Mouse (Mus musculus) megakaryocyte, embryonic 14.5 days (primary cell): ENCODE data around the gene Nepn. TPM values are rescaled to one million over a fixed set of nuclear protein-coding genes. Genes with fewer than 3 reads are reported as not detected.

Experiments used
- H3K27me3 ChIP-seq: replicated peaks from 2 replicates; pipeline ENCODE3; 2012; ENCODE audit warnings: inconsistent platforms
- H3K36me3 ChIP-seq: replicated peaks from 2 replicates; pipeline ENCODE3; 2012; ENCODE audit warnings: low read length, inconsistent platforms, mixed read lengths
- H3K4me1 ChIP-seq: 2 replicates; pipeline ENCODE4 v1.6.1; 2012; ENCODE audit warnings: inconsistent platforms
- H3K4me3 ChIP-seq: replicated peaks from 2 replicates; pipeline ENCODE3; 2012; ENCODE audit warnings: moderate library complexity, mild to moderate bottlenecking, inconsistent platforms
- H3K9me3 ChIP-seq: 2 replicates; pipeline ENCODE4 v1.6.1; 2012; ENCODE audit warnings: inconsistent platforms
- FLI1 ChIP-seq: IDR thresholded peaks from 2 replicates; pipeline ENCODE4 v1.6.1; 2012; ENCODE audit warnings: low read length, inconsistent platforms, mixed read lengths
- GATA1 ChIP-seq: IDR thresholded peaks from 3 replicates; pipeline ENCODE4 v1.6.1; 2012; ENCODE audit warnings: mixed read lengths, low read length, inconsistent platforms, borderline replicate concordance
- polyA plus RNA-seq: library from polyadenylated mRNA; stranded (reverse); fragments of >175 nt; gene quantifications from 2 replicates; pipeline ENCODE4 v1.2.3, GENCODE M21; 2012; ENCODE audit warnings: low replicate concordance; ENCODE audit not compliant: insufficient read depth

The Nepn gene
- polyA plus RNA-seq, 1 experiment, result not detected

DNA sequence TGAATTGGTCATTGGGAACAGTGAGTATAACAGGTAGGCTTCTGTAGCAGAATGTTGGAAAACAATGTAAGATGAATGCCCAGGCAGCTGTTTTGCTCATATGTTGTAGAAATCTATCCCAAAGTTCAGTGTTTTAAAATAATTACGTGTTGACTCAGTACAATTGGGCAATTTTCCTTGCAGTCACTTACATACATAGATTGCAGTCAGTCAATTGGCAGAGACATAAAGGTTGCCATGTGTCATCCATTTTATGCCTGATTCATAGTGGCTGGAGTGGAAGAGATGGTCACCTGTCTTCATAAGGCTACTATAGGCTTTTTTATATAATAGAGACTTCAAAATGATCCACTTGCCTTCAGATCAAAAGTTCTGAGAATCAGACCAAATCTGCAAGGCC is 31.8 kb downstream of the Nepn start:
- Histone ChIP-seq H3K27me3 (no peaks in the 10 kb centered on the region), H3K36me3 (peaks cover 23% of the 10 kb centered on the region), H3K4me1 (peaks cover 78% of the 10 kb centered on the region), H3K4me3 (no peak overlapping the region), H3K9me3 (no peaks in the 10 kb centered on the region)
- TF ChIP-seq GATA1, result no peak
- no peak for TF ChIP-seq FLI1

DNA sequence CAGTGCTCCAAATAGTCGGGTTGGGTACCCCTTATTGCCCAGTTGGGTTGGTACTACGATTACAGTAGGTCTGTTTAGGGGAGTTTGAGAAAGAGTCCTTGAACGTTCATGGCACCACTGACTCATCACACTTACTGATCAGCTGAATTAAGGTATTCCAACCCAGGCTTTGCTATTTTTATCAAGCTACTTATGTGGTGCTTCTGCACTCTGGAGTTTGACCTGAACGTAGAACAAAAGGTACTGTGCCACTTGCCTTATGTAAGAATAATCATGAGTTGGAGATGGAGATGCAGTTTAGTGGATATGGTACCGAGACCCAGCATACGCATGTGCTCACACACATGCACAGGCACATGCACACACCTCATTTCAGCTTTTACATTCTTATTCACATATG is 32.9 kb downstream of the Nepn start:
- H3K9me3 ChIP-seq, result no peaks in the 10 kb centered on the region
- H3K27me3 ChIP-seq, result no peaks in the 10 kb centered on the region
- H3K36me3 ChIP-seq, result peaks cover 30% of the 10 kb centered on the region
- H3K4me1 ChIP-seq, result peaks cover 80% of the 10 kb centered on the region
- TF ChIP-seq FLI1 (no peak), GATA1 (no peak)
- no peak overlapping the region for H3K4me3 ChIP-seq

DNA sequence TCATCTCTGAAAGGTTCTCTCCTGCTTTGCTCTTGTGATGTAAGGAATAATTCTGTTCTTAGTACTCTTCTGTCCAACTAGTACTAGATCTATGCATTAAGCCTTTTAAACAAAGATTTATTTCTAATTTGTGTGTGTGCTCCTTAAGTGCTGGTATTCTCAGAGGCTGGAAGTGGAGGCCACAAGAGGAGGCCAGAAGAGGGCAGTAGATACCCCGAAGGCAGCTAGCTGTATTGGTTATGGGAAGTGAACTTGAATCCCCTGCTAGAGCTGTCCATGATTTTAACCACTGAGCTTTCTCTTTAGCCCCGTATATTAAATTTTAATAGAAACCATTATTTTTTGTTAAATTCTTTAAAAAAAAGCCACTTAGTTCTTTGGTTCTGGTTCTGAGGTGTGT is 34.3 kb downstream of the Nepn start:
- no peak overlapping the region for H3K4me3 ChIP-seq
- peaks cover 88% of the 10 kb centered on the region for H3K4me1 ChIP-seq
- H3K36me3 ChIP-seq, result peaks cover 38% of the 10 kb centered on the region
- H3K27me3 ChIP-seq, result no peaks in the 10 kb centered on the region
- TF ChIP-seq GATA1 (no peak), FLI1 (no peak)
- no peaks in the 10 kb centered on the region for H3K9me3 ChIP-seq

DNA sequence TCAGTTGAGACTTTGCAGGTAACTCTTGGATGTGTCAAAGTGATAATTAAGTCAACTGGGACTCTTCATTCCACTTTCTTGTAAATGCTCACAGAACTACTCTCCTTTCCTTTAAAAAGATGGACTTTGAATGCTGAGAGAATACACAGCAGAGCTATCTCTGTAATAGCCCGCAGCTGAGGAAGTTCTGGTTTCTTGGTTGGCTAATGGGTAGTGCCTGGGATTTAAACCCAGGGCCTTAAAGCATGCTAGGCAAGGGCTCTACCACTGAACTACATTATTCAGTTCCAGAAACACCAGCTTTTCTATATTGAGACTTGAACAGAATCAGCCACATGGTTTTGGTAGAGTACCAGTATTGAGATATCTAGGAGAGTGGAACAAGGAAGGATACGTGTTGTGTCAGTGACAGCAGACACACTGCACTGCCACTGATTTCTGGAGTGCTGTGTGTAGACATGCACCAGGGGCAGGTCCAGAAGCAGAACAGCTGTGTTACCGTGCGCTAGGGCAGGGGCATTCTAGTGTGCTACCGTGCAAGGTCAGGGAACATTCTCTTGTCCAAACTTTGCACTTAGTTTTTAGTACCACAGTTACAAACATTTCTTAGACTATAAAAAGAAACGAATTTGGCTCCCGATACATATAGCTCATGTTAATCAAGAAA is 37.7 kb downstream of the Nepn start:
- Histone ChIP-seq H3K4me1 (peaks cover 59% of the 10 kb centered on the region), H3K27me3 (no peaks in the 10 kb centered on the region), H3K36me3 (peaks cover 63% of the 10 kb centered on the region), H3K4me3 (peak overlapping the region; percentile 75), H3K9me3 (no peaks in the 10 kb centered on the region)
- TF ChIP-seq FLI1, result no peak
- no peak for TF ChIP-seq GATA1

DNA sequence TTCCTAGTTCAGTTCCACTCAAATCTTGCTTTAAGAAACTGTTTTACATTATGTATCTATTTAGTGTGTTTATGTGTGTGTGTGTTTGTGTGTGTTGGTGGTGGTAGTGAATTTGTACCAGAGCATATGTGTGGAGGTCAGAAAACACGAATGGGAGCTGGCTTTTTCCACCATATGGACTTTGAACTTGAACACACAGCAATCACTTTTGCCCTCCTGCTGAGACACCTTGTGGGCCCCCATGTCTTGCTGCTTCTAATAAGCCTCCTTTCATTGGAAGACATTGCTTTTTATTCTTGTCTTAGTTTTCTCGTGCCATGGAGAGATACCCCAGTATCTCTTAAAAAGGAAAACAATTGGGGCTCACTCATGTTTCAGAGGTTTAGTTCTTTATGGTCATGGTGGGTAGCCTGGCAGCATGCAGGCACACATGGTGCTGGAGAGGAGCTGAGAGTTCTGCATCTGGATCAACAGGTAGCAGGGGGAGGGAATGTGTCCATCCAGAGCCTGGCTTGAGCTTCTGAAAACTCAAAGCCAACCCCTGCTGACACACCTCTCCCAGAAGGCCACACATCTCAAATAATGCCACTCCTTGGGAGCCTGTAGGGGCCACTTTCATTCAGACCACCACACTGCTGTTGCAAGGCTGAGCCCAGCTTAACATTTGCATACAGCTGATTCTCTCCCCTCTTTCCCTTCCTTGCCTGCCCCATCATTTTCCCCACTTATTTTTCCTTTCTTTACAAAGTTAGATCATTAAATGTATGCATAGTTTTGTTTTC is 39.1 kb downstream of the Nepn start:
- no peaks in the 10 kb centered on the region for H3K27me3 ChIP-seq
- H3K9me3 ChIP-seq, result no peaks in the 10 kb centered on the region
- peaks cover 68% of the 10 kb centered on the region for H3K36me3 ChIP-seq
- H3K4me1 ChIP-seq, result peaks cover 46% of the 10 kb centered on the region
- TF ChIP-seq GATA1 (no peak), FLI1 (no peak)
- no peak overlapping the region for H3K4me3 ChIP-seq

DNA sequence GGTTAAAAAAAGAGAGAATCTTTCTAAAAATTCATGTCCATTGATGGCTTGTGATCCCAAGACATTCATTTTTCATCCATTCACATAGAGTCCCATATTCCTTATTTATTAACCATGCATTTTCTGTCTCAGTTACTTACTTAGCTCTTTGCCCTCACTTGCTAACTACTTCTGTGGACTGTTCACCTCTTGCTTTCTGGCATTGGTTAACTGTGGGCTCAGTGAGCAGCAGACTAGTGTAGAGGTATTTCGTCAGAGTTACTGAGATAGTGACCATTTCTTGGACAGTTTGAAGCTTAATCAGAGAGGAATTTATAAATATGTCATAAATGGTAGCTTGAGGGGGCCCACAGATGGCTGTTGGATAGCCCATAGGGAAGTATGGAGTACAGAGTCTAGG is 42.2 kb downstream of the Nepn start:
- peaks cover 85% of the 10 kb centered on the region for H3K36me3 ChIP-seq
- no peak overlapping the region for H3K4me3 ChIP-seq
- H3K4me1 ChIP-seq, result peaks cover 21% of the 10 kb centered on the region
- H3K9me3 ChIP-seq, result no peaks in the 10 kb centered on the region
- TF ChIP-seq FLI1, result no peak
- no peak for TF ChIP-seq GATA1
- H3K27me3 ChIP-seq, result no peaks in the 10 kb centered on the region

DNA sequence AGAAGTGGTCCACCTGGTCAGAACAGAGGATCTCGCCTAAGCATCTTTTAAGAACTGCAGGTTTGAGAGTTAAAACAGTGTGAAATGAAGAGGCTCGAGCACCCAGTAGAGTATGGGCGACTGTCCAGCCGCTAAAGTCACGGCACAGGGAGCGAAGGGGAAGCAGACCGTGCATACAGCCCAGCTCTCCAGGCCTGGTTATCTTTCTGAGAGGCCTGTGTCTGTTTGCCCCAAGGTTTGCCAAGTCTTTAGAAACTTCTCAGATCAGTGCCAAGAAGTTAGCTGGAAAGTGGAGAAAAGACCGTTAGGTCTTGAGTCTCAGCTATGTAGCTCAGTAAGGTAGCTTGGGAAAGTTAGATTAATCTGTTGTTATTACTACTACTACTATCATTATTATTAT is 46.1 kb downstream of the Nepn start:
- TF ChIP-seq FLI1 (no peak), GATA1 (no peak)
- Histone ChIP-seq H3K4me3 (no peak overlapping the region), H3K4me1 (no peaks in the 10 kb centered on the region), H3K9me3 (no peaks in the 10 kb centered on the region), H3K36me3 (peaks cover 89% of the 10 kb centered on the region), H3K27me3 (no peaks in the 10 kb centered on the region)

Other genes with a start within 250 kb of the Nepn start
- not detected in 2 replicates for gene Ros1, start 193.7 kb upstream of the Nepn start, polyA plus RNA-seq
- gene Dcbld1, start 155.4 kb upstream of the Nepn start, polyA plus RNA-seq, result 0.39 and 0.69 TPM in 2 replicates
- gene Gm26741, start 30.2 kb upstream of the Nepn start, polyA plus RNA-seq, result not detected in 2 replicates
- gene Gopc, start 6.8 kb upstream of the Nepn start, polyA plus RNA-seq, result 1.0 and 1.2 TPM in 2 replicates
- gene Nus1, start 28.6 kb downstream of the Nepn start, polyA plus RNA-seq, result 12.7 and 17.5 TPM in 2 replicates